Mouse (Mus musculus) cerebellum, adult 9-10 months (tissue): ENCODE data around the gene Car5b.

Experiments used
- DNase-seq: peaks from one replicate; pipeline ENCODE4 v3.0.0; 2022

The Car5b gene

GRCm38 (mm10) chrX:164027607-164028289 is at the start of gene Car5b:
TSS of gene Car5b (minus strand) at chrX:164027997.
- DNase-seq, result peak; percentile 39

- peak; percentile 96 for DNase-seq
Observed at GRCm38 (mm10) chrX:164076040-164076775, 48.4 kb upstream of the Car5b start, which contains the start of gene Siah1b. TSS of gene Siah1b (minus strand) at chrX:164076493.

GRCm38 (mm10) chrX:164068968-164069367 is 41.2 kb upstream of the Car5b start:
- DNase-seq, result no peak

GRCm38 (mm10) chrX:164066185-164066584 is 38.4 kb upstream of the Car5b start:
- DNase-seq, result peak; percentile 62

- no peak for DNase-seq
Observed at GRCm38 (mm10) chrX:164059070-164059469, 31.3 kb upstream of the Car5b start.

- DNase-seq, result no peak
Observed at GRCm38 (mm10) chrX:164058523-164058922, 30.7 kb upstream of the Car5b start.

- DNase-seq, result no peak
Observed at GRCm38 (mm10) chrX:164055726-164056125, 27.9 kb upstream of the Car5b start.

- no peak for DNase-seq
Observed at GRCm38 (mm10) chrX:164046736-164047135, 18.9 kb upstream of the Car5b start.

- no peak for DNase-seq
Observed at GRCm38 (mm10) chrX:164042069-164042468, 14.3 kb upstream of the Car5b start.

- no peak for DNase-seq
Observed at GRCm38 (mm10) chrX:164038882-164039281, 11.1 kb upstream of the Car5b start.

GRCm38 (mm10) chrX:164035931-164036330 is 8.1 kb upstream of the Car5b start:
- DNase-seq, result no peak

GRCm38 (mm10) chrX:164035401-164035800 is 7.6 kb upstream of the Car5b start:
- DNase-seq, result no peak

GRCm38 (mm10) chrX:164032526-164032925 is 4.7 kb upstream of the Car5b start:
- DNase-seq, result no peak

GRCm38 (mm10) chrX:164015636-164016035 is 12.2 kb downstream of the Car5b start:
- no peak for DNase-seq

- DNase-seq, result no peak
Observed at GRCm38 (mm10) chrX:164014956-164015355, 12.8 kb downstream of the Car5b start.

- DNase-seq, result no peak
Observed at GRCm38 (mm10) chrX:164013318-164013717, 14.5 kb downstream of the Car5b start.

GRCm38 (mm10) chrX:164004809-164005208 is 23.0 kb downstream of the Car5b start:
- peak; percentile 25 for DNase-seq

- no peak for DNase-seq
Observed at GRCm38 (mm10) chrX:163999848-164000247, 27.9 kb downstream of the Car5b start.

GRCm38 (mm10) chrX:163996754-163997153 is 31.0 kb downstream of the Car5b start:
- DNase-seq, result no peak

- DNase-seq, result no peak
Observed at GRCm38 (mm10) chrX:163987718-163988374, 40.0 kb downstream of the Car5b start.

GRCm38 (mm10) chrX:163982129-163982528 is 45.7 kb downstream of the Car5b start:
- DNase-seq, result no peak

- no peak for DNase-seq
Observed at GRCm38 (mm10) chrX:163981500-163981899, 46.3 kb downstream of the Car5b start.

GRCm38 (mm10) chrX:163981092-163981491 is 46.7 kb downstream of the Car5b start:
- DNase-seq, result no peak

GRCm38 (mm10) chrX:163958467-163958875 is 69.3 kb downstream of the Car5b start, which contains the start of gene Zrsr2:
TSS of gene Zrsr2 (minus strand) at chrX:163958661.
- DNase-seq, result peak; percentile 67
